Mouse (Mus musculus) heart, adult 18-20 months (tissue): Measurements from ENCODE around the gene Nup37. TPM values are rescaled to one million over a fixed set of nuclear protein-coding genes. Genes with fewer than 3 reads are reported as not detected.
A peak's percentile ranks its signal among the peaks of the same experiment; 100 is the strongest.

Source experiments
- DNase-seq, 2 experiments: peaks; one replicate each; pipeline ENCODE4 v3.0.0; 2021 to 2022; ENCODE audit warnings: mixed read lengths in 1 of 2
- long read RNA-seq, 2 experiments: library from polyadenylated mRNA; stranded (forward); transcript quantifications; one replicate each; pipeline ENCODE4 v2.0.0; 2021
- total RNA-seq, 2 experiments: library from RNA; stranded (reverse); gene quantifications; 2 replicates each; pipeline ENCODE4 v1.2.3; 2021

Gene Nup37
- total RNA-seq: 1 to 10 TPM; 6.8 to 8.0 TPM
- long read RNA-seq, experiment 1, partial matches to known transcripts: 0 of 4 reads
- long read RNA-seq, experiment 1, other reads (novel, unspliced or antisense): 0 of 4 reads
- long read RNA-seq, experiment 2, transcript Nup37-201 (10 exons, 1,267 nt): major isoform, 6 of 8 reads
- long read RNA-seq, experiment 2, partial matches to known transcripts: 1 of 8 reads
- long read RNA-seq, experiment 2, other reads (novel, unspliced or antisense): 0 of 8 reads

GRCm38 (mm10) chr10:88146707-88147477, at the start of gene Nup37, which contains the start of gene Parpbp:
Nup37 (plus strand) TSS chr10:88146992.
Parpbp (minus strand) TSS chr10:88146941.
- DNase-seq: peak; percentile 87 to 93

DNA sequence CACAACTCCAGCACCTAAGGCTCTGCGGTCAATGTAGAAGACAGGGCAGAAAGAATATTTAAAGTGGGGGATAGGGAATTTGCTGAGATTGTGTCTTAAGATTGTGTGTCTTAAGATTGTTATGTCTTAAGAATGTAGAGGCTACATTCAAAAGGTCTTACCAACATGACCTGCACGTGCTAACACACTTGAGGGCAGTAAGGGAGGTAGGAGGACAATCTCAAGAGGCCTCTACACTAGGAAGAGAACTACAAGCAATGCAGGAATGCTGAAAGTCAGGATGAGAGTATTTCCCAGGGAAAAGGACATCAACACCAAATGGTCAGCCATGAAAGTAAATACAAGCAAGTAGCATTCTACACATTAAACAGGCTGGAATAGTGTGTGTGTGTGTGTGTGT, 40.6 kb upstream of the Nup37 start:
- DNase-seq: no peak

- DNase-seq: no peak
These were observed 33.5 kb upstream of the Nup37 start for GRCm38 (mm10) chr10:88113290-88113689.

GRCm38 (mm10) chr10:88119721-88120120, 27.1 kb upstream of the Nup37 start:
- DNase-seq: no peak

- DNase-seq: no peak
These were observed 11.2 kb upstream of the Nup37 start for GRCm38 (mm10) chr10:88135630-88136029.

GRCm38 (mm10) chr10:88146187-88146586, 605 bp upstream of the Nup37 start:
- no peak for DNase-seq

- no peak for DNase-seq
These were observed 3.6 kb downstream of the Nup37 start for GRCm38 (mm10) chr10:88150381-88150780.

DNA sequence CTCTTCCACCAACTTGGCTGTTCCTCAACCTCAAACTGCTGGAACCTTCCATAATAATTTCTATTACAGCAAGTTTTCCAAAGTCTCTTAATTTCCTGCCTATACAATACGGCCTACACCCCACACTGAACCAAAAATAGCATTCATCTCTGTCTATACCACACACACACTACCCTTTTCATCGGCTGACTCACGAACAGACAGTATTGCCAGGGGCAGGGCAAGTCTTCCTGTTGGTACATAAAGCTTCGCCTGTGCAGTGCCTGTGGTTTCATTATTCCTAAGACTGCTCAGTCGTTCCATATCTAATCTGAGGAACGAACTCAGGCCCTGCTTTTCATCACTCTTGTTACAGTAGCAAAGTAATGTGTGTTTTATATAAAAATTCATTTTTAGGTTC, 4.9 kb downstream of the Nup37 start:
- no peak for DNase-seq

GRCm38 (mm10) chr10:88162096-88162495, 15.3 kb downstream of the Nup37 start:
- no peak for DNase-seq

DNA sequence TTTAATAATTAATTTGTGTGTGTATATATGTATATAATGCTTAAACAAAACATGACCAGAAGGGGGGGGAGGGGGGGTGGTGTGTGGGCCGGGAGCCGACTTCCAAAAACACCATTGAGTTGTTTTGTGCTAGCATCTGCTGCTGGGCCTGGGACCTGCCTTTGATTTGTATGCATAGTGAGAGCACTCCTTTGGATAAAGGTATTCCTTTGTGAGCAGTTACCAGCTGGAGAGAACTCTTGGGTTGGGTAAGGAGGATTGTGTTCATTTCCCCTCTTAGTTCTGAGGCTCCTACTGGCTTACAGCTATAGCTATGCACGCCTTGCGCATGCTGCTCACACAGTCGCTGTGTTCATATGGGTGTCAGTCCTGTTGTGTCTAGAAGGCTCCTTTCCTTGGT, 15.9 kb downstream of the Nup37 start:
- no peak for DNase-seq

GRCm38 (mm10) chr10:88166158-88166557, 19.4 kb downstream of the Nup37 start:
- no peak for DNase-seq

- DNase-seq: no peak
These were observed 20.8 kb downstream of the Nup37 start for GRCm38 (mm10) chr10:88167438-88168077.

- no peak for DNase-seq
These were observed 53.7 kb downstream of the Nup37 start for GRCm38 (mm10) chr10:88200541-88200940.

DNA sequence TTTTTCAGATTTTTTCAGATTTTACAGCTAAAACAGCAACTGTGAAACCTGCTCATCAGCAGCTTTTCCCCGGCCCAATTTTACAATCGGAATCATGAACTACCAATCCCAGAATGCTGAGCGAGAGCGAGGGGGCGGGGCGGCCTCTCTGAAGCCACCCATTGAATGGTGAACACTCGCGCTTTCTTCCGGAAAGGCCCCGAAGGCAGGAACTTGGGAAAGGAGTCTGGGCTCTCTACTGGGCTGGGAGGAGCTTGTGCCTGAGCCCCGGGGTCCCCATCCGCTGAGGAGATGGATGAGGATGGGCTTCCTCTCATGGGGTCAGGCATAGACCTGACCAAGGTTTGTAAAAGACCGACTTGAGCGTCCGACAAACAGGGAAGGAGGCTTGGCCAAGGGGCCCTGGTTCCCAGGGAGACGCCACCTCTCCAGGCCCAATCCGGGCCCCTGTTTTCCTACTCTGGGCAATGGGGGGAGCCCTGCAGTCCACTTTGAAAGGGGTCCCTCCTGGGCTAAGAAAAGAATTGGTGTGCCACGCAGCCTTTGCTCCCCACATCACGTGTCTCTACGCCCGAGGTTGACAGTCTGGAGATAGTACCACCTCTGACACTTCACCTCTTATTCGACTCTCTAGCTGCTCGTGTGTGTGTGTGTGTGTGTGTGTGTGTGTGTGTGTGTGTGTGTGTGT, 54.3 kb downstream of the Nup37 start, which contains the start of gene Washc3:
Gene Washc3 (plus strand): TSS at position 143 of the 688 bp plus-strand sequence.
- DNase-seq: peak; percentile 94 to 95

- DNase-seq: no peak
These were observed 54.9 kb downstream of the Nup37 start for GRCm38 (mm10) chr10:88201650-88202049.

DNA sequence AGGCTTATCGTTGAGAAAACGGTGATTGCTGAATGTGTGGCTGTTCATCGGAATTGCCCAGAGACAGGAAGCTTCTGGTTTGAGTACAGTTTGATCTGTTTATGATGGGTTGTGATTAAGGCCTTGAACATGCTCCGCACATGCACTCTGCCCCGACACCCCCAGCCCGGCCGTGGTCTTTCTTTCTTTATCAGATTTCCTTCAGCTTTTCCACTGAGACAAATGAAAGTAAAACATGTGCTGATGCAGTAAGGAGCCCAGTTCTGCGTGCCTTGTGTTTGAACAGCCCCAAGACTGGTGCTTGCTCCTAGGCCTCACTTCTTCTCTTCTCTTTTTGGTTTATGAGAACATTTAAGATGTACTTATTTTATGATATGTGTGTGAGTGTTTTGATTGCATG, 55.8 kb downstream of the Nup37 start:
- DNase-seq: no peak

DNA sequence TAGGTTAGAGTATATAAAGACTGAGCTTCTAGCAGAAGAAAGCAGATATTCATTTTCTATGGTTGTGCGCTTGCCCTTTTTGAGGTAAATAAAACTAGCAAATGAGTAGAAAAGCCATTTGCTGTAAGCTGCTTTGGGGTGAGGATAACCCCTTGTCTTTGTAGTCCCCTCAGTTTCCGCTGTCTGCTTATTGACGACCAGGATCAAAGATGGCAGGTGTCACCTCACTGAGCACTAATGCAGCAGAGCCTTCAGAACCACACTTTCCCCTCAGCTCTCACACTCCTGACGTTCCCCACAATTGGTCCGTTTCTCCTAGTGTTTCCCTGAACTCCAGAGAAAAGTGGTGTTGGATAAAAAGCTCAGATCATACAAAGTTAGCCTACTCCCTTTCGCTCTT, 56.4 kb downstream of the Nup37 start:
- DNase-seq: no peak

- DNase-seq: no peak
These were observed 65.9 kb downstream of the Nup37 start for GRCm38 (mm10) chr10:88212644-88213043.

GRCm38 (mm10) chr10:88214800-88215514, 68.2 kb downstream of the Nup37 start:
- no peak for DNase-seq

GRCm38 (mm10) chr10:88218161-88218560, 71.4 kb downstream of the Nup37 start:
- DNase-seq: no peak

GRCm38 (mm10) chr10:88221718-88222117, 74.9 kb downstream of the Nup37 start:
- no peak for DNase-seq

DNA sequence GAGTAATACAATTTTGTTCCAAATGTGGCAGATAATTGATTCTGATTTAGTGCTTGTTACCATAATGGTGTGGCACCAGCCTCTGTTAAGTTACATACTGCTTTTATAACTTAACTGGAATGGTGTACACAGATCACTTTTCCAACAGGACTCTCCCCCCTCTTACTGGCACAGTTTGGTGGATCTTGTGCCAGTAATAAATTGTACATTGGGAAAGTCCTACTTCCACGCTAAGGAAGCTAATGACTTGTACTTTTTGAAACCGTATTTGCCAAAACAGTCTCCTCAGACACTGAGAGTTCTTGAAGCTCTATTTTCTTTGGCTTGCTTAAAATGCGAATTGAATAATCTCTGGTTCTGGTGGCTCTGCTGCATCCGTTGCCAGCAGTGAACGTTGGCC, 78.6 kb downstream of the Nup37 start:
- peak in 1 of 2 experiments; percentile 24 for DNase-seq
